Mouse (Mus musculus): ENCODE measurements around the gene Ikzf1.

- TF ChIP-seq ZC3H11A (IDR thresholded peaks at IDR 0.05; ENCODE audit: borderline replicate concordance, low read depth, low read length) = no peak
- TF ChIP-seq ZNF384 (IDR thresholded peaks at IDR 0.05; ENCODE audit: low read depth, low read length) = no peak
- no peak for TF ChIP-seq HCFC1 (IDR thresholded peaks at IDR 0.05; ENCODE audit: borderline replicate concordance, insufficient read depth, low read length)
- TF ChIP-seq MAFK (IDR thresholded peaks at IDR 0.05; ENCODE audit: insufficient read depth, low read depth, low read length) = no peak
- no peak for TF ChIP-seq CHD2 (IDR thresholded peaks at IDR 0.05; ENCODE audit: low read depth, low read length)
These were observed 54.3 kb downstream of the Ikzf1 start for GRCm38 (mm10) chr11:11739054-11739453.

Measured in ES-E14 (cell line).